Mouse (Mus musculus): Measurements from ENCODE around the gene Esr1. TPM values are rescaled to one million over a fixed set of nuclear protein-coding genes. Genes with fewer than 3 reads are reported as not detected.

The Esr1 gene
- polyA plus RNA-seq, 1 experiment from 2014 or later = 0.54 TPM

DNA sequence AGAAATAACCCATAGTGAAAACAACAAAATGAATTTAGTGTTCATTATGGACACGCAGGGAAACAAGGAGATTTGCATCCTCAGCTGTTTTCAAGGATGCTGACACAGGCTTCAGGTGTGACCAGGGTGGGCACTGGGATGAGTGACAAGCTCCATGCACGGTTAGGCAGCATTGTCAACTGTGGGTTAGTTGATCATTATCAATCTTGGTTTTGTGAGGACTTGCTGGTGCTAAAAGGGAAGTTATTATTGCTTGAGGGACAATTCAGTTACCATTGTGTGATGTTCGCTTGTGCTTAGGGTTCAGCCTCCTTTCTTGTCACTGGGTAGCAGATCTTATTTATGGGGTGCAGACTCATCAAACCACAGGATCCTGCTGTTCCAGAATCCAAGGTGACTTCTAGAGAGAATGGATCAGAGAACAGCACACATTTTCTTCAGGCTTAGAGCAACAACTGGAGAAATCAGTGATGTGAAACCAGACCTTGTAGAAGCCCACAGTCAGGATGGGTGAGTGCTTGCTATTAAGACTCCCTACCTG is 186.9 kb downstream of the Esr1 start:
- Histone ChIP-seq H3K27me3 (ENCODE audit: control insufficient read depth, insufficient read depth, low read length) (no peaks in the 10 kb centered on the region), H3K9me3 (replicated peaks; ENCODE audit: control insufficient read depth, low read length) (no peaks in the 10 kb centered on the region), H3K4me3 (replicated peaks; ENCODE audit: low read length) (no peak overlapping the region), H3K9ac (ENCODE audit: low read length) (no peak overlapping the region), H3K4me2 (ENCODE audit: low read depth, low read length) (no peak overlapping the region), H3K4me1 (ENCODE audit: control insufficient read depth, insufficient read depth, low read length) (no peaks in the 10 kb centered on the region), H3K36me3 (ENCODE audit: control insufficient read depth, insufficient read depth, low read length) (no peaks in the 10 kb centered on the region), H3K27ac (ENCODE audit: low read length) (no peak overlapping the region)
- WGBS = 76% methylated on average over 3 of the region's 3 CpGs
- ATAC-seq (ENCODE audit: insufficient read depth, low FRiP score) = no peak

DNA sequence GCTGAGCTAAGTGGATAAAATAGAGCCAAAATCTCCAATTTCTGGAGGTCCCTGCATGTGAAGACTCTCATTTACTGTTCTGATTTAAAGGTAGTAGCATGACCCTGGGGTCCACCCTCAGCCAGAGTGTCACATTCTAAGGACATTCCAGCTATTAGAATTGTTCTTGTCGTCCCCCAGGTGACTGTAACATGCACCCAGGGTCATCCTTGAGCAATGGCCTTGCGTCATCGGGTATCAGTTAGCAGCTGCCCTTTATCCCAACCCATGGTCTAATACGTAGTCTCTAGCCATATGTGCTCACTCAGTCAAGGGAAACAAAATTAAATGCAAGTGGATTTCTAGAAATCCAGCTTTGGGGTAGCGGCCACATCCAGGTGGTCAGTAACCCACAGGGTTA is 213.0 kb downstream of the Esr1 start:
- Histone ChIP-seq H3K9me3 (replicated peaks; ENCODE audit: control insufficient read depth, low read length) (no peaks in the 10 kb centered on the region), H3K4me2 (ENCODE audit: low read depth, low read length) (no peak overlapping the region), H3K36me3 (ENCODE audit: control insufficient read depth, insufficient read depth, low read length) (no peaks in the 10 kb centered on the region), H3K9ac (ENCODE audit: low read length) (no peak overlapping the region), H3K27ac (ENCODE audit: low read length) (no peak overlapping the region), H3K4me3 (replicated peaks; ENCODE audit: low read length) (no peak overlapping the region), H3K27me3 (ENCODE audit: control insufficient read depth, insufficient read depth, low read length) (no peaks in the 10 kb centered on the region), H3K4me1 (ENCODE audit: control insufficient read depth, insufficient read depth, low read length) (no peaks in the 10 kb centered on the region)
- no peak for ATAC-seq (ENCODE audit: insufficient read depth, low FRiP score)
- WGBS = 76% methylated on average over 5 of the region's 5 CpGs

DNA sequence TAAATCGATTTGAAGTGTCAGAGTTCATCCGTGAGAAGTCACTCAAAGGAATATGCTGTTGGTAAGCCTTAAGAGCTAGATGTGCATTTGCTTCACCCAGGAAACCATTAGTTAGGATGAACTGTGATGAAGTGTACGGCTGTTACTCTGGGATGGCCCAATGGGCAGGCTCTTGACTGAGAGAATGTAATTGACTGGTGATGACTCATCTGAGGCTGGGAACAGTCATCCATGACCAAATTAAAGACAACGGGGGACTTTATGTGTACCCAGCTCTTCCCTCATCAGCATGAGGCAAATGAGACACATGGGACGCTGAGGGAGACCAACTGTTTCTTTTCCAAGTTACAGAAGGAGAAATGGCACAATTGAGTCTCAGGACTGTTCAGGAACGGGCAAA is 219.2 kb downstream of the Esr1 start:
- Histone ChIP-seq H3K4me3 (replicated peaks; ENCODE audit: low read length) (no peak overlapping the region), H3K9me3 (replicated peaks; ENCODE audit: control insufficient read depth, low read length) (no peaks in the 10 kb centered on the region), H3K36me3 (ENCODE audit: control insufficient read depth, insufficient read depth, low read length) (no peaks in the 10 kb centered on the region), H3K27ac (ENCODE audit: low read length) (no peak overlapping the region), H3K27me3 (ENCODE audit: control insufficient read depth, insufficient read depth, low read length) (no peaks in the 10 kb centered on the region), H3K4me1 (ENCODE audit: control insufficient read depth, insufficient read depth, low read length) (no peaks in the 10 kb centered on the region), H3K4me2 (ENCODE audit: low read depth, low read length) (no peak overlapping the region), H3K9ac (ENCODE audit: low read length) (no peak overlapping the region)
- WGBS = 76% methylated on average over 6 of the region's 6 CpGs
- ATAC-seq (ENCODE audit: insufficient read depth, low FRiP score) = no peak

DNA sequence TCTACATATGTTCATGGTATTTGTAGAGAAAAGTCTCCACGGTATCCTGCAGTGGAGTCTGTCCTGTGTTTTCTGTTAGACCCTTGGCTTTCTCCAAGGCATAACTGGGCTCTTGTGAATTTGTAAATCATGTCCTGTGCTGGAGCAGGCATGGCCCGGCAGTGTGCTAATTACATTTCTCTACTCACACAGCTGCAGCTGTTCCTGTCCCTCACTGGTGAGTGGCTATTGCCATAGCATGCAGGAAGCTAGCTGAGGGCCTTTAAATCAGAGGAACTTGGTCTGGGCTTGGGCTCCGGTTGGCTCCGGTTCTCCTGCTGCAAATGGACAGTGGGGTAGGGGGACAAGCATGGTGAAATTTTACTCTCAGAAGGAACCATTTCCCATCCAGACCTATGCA is 226.7 kb downstream of the Esr1 start:
- ATAC-seq (ENCODE audit: insufficient read depth, low FRiP score) = no peak
- Histone ChIP-seq H3K9me3 (replicated peaks; ENCODE audit: control insufficient read depth, low read length) (no peaks in the 10 kb centered on the region), H3K4me1 (ENCODE audit: control insufficient read depth, insufficient read depth, low read length) (no peaks in the 10 kb centered on the region)

DNA sequence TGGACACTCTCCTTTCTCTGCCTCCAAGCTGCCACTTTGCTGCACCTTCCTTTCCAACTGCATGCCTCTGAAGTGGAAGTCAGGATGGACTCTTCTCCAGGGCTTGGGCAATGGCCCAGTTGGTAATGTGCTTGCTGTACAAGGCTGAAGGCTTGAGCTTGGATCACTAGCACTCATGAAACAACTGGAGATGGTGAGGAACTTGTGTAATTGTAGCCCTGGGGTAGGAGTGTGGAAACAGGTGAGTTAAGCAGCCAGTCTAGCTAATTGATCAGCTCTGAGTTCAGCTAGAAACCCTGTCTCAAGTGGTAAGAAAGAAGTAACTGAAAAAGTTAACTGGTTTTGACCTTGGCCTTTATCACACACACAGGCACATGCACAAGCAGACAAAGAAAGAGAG is 229.6 kb downstream of the Esr1 start:
- no peaks in the 10 kb centered on the region for H3K27me3 ChIP-seq (ENCODE audit: control insufficient read depth, insufficient read depth, low read length)
- H3K4me2 ChIP-seq (ENCODE audit: low read depth, low read length) = no peak overlapping the region
- no peaks in the 10 kb centered on the region for H3K9me3 ChIP-seq (replicated peaks; ENCODE audit: control insufficient read depth, low read length)
- no peak overlapping the region for H3K9ac ChIP-seq (ENCODE audit: low read length)
- no peak for ATAC-seq (ENCODE audit: insufficient read depth, low FRiP score)
- no peaks in the 10 kb centered on the region for H3K4me1 ChIP-seq (ENCODE audit: control insufficient read depth, insufficient read depth, low read length)
- no peaks in the 10 kb centered on the region for H3K36me3 ChIP-seq (ENCODE audit: control insufficient read depth, insufficient read depth, low read length)
- H3K4me3 ChIP-seq (replicated peaks; ENCODE audit: low read length) = no peak overlapping the region
- no peak overlapping the region for H3K27ac ChIP-seq (ENCODE audit: low read length)

More for the DNA sequence above, 226.7 kb downstream of the Esr1 start:
- Histone ChIP-seq H3K4me3 (replicated peaks; ENCODE audit: low read length) (no peak overlapping the region), H3K27me3 (ENCODE audit: control insufficient read depth, insufficient read depth, low read length) (no peaks in the 10 kb centered on the region), H3K27ac (ENCODE audit: low read length) (no peak overlapping the region), H3K9ac (ENCODE audit: low read length) (no peak overlapping the region), H3K36me3 (ENCODE audit: control insufficient read depth, insufficient read depth, low read length) (no peaks in the 10 kb centered on the region), H3K4me2 (ENCODE audit: low read depth, low read length) (no peak overlapping the region)
- 86% methylated on average over 4 of the region's 4 CpGs for WGBS

DNA sequence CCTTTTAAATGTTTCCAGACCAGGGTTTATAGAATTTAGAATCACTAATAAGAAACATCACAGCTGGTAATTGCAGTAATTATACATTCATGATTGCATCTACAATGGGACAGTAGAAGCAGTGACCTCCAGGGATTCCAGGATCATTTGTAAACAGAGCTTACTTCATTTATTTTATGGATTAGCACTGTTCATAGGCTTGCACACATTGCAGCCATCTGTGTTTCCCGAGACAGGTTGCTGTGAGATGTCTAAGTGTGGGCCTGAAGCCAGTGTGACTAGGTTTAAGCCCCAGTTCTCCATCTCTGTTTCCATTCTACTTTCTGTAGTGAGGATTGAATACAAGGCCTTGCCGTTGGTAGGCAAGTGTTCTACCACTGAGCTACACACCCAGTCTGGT is 236.1 kb downstream of the Esr1 start:
- no peak overlapping the region for H3K4me3 ChIP-seq (replicated peaks; ENCODE audit: low read length)
- H3K27me3 ChIP-seq (ENCODE audit: control insufficient read depth, insufficient read depth, low read length) = no peaks in the 10 kb centered on the region
- H3K36me3 ChIP-seq (ENCODE audit: control insufficient read depth, insufficient read depth, low read length) = no peaks in the 10 kb centered on the region
- WGBS = 75% methylated on average over 2 of the region's 2 CpGs
- H3K4me2 ChIP-seq (ENCODE audit: low read depth, low read length) = no peak overlapping the region
- ATAC-seq (ENCODE audit: insufficient read depth, low FRiP score) = no peak
- no peak overlapping the region for H3K9ac ChIP-seq (ENCODE audit: low read length)
- no peaks in the 10 kb centered on the region for H3K9me3 ChIP-seq (replicated peaks; ENCODE audit: control insufficient read depth, low read length)
- H3K4me1 ChIP-seq (ENCODE audit: control insufficient read depth, insufficient read depth, low read length) = no peaks in the 10 kb centered on the region
- no peak overlapping the region for H3K27ac ChIP-seq (ENCODE audit: low read length)

DNA sequence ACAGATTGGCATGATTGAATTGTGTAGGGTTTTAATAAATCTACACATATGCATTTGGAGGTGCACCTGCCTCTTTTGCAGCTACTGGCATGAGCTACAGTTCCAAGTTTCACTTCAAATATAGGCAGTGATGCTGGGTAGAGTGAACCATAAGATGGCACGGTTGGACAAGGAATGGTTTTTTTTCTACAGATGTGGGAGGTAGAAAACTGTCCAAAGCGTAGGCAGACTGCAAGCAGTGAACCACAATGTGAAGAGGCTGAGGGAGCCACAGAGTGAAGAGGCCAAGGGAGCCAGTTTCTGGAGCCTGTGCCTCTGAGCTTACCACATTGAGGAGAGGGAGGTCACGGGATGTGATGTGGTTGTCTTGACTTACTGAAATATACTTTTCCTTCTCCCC is 238.5 kb downstream of the Esr1 start:
- ATAC-seq (ENCODE audit: insufficient read depth, low FRiP score) = no peak
- Histone ChIP-seq H3K4me2 (ENCODE audit: low read depth, low read length) (no peak overlapping the region), H3K36me3 (ENCODE audit: control insufficient read depth, insufficient read depth, low read length) (no peaks in the 10 kb centered on the region), H3K27me3 (ENCODE audit: control insufficient read depth, insufficient read depth, low read length) (no peaks in the 10 kb centered on the region), H3K4me1 (ENCODE audit: control insufficient read depth, insufficient read depth, low read length) (no peaks in the 10 kb centered on the region), H3K4me3 (replicated peaks; ENCODE audit: low read length) (no peak overlapping the region), H3K9me3 (replicated peaks; ENCODE audit: control insufficient read depth, low read length) (no peaks in the 10 kb centered on the region), H3K9ac (ENCODE audit: low read length) (no peak overlapping the region), H3K27ac (ENCODE audit: low read length) (no peak overlapping the region)
- 83% methylated on average over 3 of the region's 3 CpGs for WGBS

DNA sequence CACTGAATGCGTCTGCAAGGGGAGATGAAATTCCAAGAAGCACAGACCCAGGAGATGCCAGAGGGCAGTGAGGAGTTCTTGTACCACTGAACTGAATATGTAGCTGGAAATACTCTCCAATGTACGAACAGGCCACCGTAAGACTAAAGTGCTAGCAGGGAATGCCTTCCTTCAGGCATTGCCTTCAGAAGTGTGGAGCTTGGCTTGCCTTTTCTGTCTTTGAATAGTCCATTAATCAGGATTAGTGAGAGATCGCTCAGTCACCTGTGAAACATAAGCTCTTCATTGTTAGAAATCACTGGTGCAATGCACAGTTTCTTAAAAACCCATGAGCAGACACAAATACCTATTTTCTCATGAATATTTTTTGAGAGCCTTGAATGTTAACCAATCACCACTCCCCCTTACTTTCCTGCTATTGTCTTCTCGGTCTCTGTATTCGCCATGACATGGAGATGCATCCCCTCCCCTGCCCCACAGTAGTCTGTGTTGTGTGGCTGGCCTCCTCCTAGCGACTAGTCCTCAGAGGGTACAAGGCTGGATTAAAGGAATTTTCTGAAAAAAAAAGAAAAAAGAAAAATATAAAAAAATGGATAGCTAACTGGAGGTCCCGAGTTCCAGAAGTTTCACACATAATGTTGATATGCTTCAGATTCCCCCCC is 263.8 kb downstream of the Esr1 start:
- Histone ChIP-seq H3K36me3 (ENCODE audit: control insufficient read depth, insufficient read depth, low read length) (no peaks in the 10 kb centered on the region), H3K4me2 (ENCODE audit: low read depth, low read length) (no peak overlapping the region)
- WGBS = 78% methylated on average over 8 of the region's 8 CpGs

DNA sequence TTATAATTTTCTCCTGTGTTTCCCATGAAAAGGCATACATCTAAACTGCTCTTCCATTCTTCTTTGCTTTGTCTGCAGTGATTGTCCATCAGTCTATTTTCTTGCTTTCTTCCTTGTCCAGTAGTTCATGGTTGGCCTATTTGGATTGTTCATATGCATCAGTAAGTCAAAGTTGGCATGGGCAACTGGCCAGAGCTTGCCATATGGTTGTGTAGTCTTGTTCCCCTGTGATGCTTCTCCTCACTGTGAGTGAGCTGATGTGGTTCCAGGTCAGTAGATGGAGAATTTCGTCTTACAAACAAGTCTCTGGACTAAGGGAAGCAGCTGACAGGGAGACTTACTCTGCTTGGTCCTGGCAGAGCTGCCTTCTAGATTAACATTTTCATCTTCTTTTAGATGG is 270.0 kb downstream of the Esr1 start:
- ATAC-seq (ENCODE audit: insufficient read depth, low FRiP score) = no peak
- Histone ChIP-seq H3K36me3 (ENCODE audit: control insufficient read depth, insufficient read depth, low read length) (no peaks in the 10 kb centered on the region), H3K4me2 (ENCODE audit: low read depth, low read length) (no peak overlapping the region), H3K4me1 (ENCODE audit: control insufficient read depth, insufficient read depth, low read length) (no peaks in the 10 kb centered on the region), H3K27ac (ENCODE audit: low read length) (no peak overlapping the region), H3K9me3 (replicated peaks; ENCODE audit: control insufficient read depth, low read length) (no peaks in the 10 kb centered on the region), H3K9ac (ENCODE audit: low read length) (no peak overlapping the region), H3K27me3 (ENCODE audit: control insufficient read depth, insufficient read depth, low read length) (no peaks in the 10 kb centered on the region), H3K4me3 (replicated peaks; ENCODE audit: low read length) (no peak overlapping the region)
- WGBS = 68% methylated on average over 1 of the region's 1 CpGs

More for the DNA sequence above, 263.8 kb downstream of the Esr1 start:
- ATAC-seq (ENCODE audit: insufficient read depth, low FRiP score) = no peak
- Histone ChIP-seq H3K27me3 (ENCODE audit: control insufficient read depth, insufficient read depth, low read length) (no peaks in the 10 kb centered on the region), H3K4me1 (ENCODE audit: control insufficient read depth, insufficient read depth, low read length) (no peaks in the 10 kb centered on the region), H3K9me3 (replicated peaks; ENCODE audit: control insufficient read depth, low read length) (no peaks in the 10 kb centered on the region), H3K4me3 (replicated peaks; ENCODE audit: low read length) (no peak overlapping the region), H3K9ac (ENCODE audit: low read length) (no peak overlapping the region), H3K27ac (ENCODE audit: low read length) (no peak overlapping the region)
